Comparison of ENCODE assay signal across 11 mouse cellular contexts in genomic region chr1:184871506-184871905, GRCm38 (mm10). TPM values are rescaled to one million over a fixed set of nuclear protein-coding genes. Genes with fewer than 3 reads are reported as not detected.
DNase-seq lines count a peak whose midpoint lies in the region; ATAC-seq and TF ChIP-seq lines count a peak whose summit lies in the region.
"Had no signal": no experiment of that assay in that cellular context is flagged by ENCODE, and none has a peak within 500 bp of the region (broad histone marks: within the 10 kb centered on the region; RNA-seq: fewer than 3 reads in every experiment).

No protein-coding gene starts in this region.

- peak; percentile 63 for ATAC-seq in lung, embryonic 16.5 days (ENCODE audit: low read depth)
- ATAC-seq in liver, embryonic 12.5 days: 0 out of 2 replicates have a peak, but pooled peaks have one; percentile 24

- no peak overlapping the region for H3K9ac ChIP-seq in lung, embryonic 16.5 days (ENCODE audit: low read length)
- H3K9ac ChIP-seq in liver, embryonic 12.5 days: no peak overlapping the region
- H3K9ac ChIP-seq: heart, embryonic 13.5 days had no signal

- H3K4me3 ChIP-seq in lung, embryonic 16.5 days (ENCODE audit: low read length): no peak overlapping the region
- H3K4me3 ChIP-seq in lung, adult 2 months (replicated peaks; ENCODE audit: extremely low read depth, low read depth, low read length): no peak overlapping the region
- no peak overlapping the region for H3K4me3 ChIP-seq in liver, embryonic 12.5 days
- H3K4me3 ChIP-seq: heart, embryonic 13.5 days; megakaryocyte, embryonic 14.5 days had no signal

- H3K27me3 ChIP-seq in lung, embryonic 16.5 days (ENCODE audit: control insufficient read depth, insufficient read depth, low read depth, low read length): no peaks in the 10 kb centered on the region
- no peaks in the 10 kb centered on the region; the same call in 1 of the 2 replicates for H3K27me3 ChIP-seq in liver, embryonic 12.5 days (replicated peaks)
- H3K27me3 ChIP-seq: heart, embryonic 13.5 days had no signal

- H3K4me2 ChIP-seq in lung, embryonic 16.5 days (ENCODE audit: low read depth, low read length): no peak overlapping the region
- H3K4me2 ChIP-seq in liver, embryonic 12.5 days: no peak overlapping the region
- H3K4me2 ChIP-seq: heart, embryonic 13.5 days had no signal

- H3K4me1 ChIP-seq in lung, embryonic 16.5 days (replicated peaks; ENCODE audit: control insufficient read depth, insufficient read depth, low read length): peaks cover 19% of the 10 kb centered on the region
- H3K4me1 ChIP-seq in lung, adult 2 months (ENCODE audit: control insufficient read depth, insufficient read depth, low read length): peaks cover 18% of the 10 kb centered on the region
- H3K4me1 ChIP-seq in liver, embryonic 12.5 days: peaks cover 27% of the 10 kb centered on the region
- H3K4me1 ChIP-seq: megakaryocyte, embryonic 14.5 days had no signal

- no peak for TF ChIP-seq CTCF in lung, adult 2 months (IDR thresholded peaks at IDR 0.05; ENCODE audit: insufficient read depth, low read length)

- no peaks in the 10 kb centered on the region for H3K9me3 ChIP-seq in lung, embryonic 16.5 days (ENCODE audit: control insufficient read depth, low read length)
- H3K9me3 ChIP-seq in liver, embryonic 12.5 days (replicated peaks): no peaks in the 10 kb centered on the region
- H3K9me3 ChIP-seq: heart, embryonic 13.5 days; megakaryocyte, embryonic 14.5 days had no signal

- no peak for TF ChIP-seq POLR2A in lung, adult 2 months (IDR thresholded peaks at IDR 0.05; ENCODE audit: borderline replicate concordance, extremely low read depth, low read depth, low read length)

- DNase-seq in lung, adult 2 months: no peak
- peak; percentile 56 for DNase-seq in kidney, adult 18-20 months
- no peak for DNase-seq in frontal cortex, adult 2 months (ENCODE audit: extremely low spot score in 1 of 2, low spot score in 1 of 2)
- DNase-seq in ovary, adult 18-20 months (ENCODE audit: low spot score): no peak
- no peak for DNase-seq in layer of hippocampus, adult 9-10 months (ENCODE audit: low spot score)
- DNase-seq in cerebellum, postnatal 10 days: no peak
- DNase-seq: thymus, adult 2 months had no signal

- WGBS in lung, embryonic 16.5 days: 79% methylated on average over 1 of the region's 1 CpGs
- 69% methylated on average over 1 of the region's 1 CpGs for WGBS in lung, adult 2 months
- 71% methylated on average over 1 of the region's 1 CpGs for WGBS in liver, embryonic 12.5 days (ENCODE audit: insufficient replicate concordance)

- no peak overlapping the region for H3K27ac ChIP-seq in lung, embryonic 16.5 days (ENCODE audit: low read length)
- H3K27ac ChIP-seq in liver, embryonic 12.5 days: peak overlapping the region; percentile 74
- H3K27ac ChIP-seq: heart, embryonic 13.5 days had no signal

- no peaks in the 10 kb centered on the region for H3K36me3 ChIP-seq in lung, embryonic 16.5 days (ENCODE audit: control insufficient read depth, insufficient read depth, low read length)
- H3K36me3 ChIP-seq in liver, embryonic 12.5 days: no peaks in the 10 kb centered on the region
- H3K36me3 ChIP-seq: heart, embryonic 13.5 days had no signal

RNA-seq across cellular contexts. Expression of gene C130074G19Rik, which starts 11.5 kb away (rescaled TPM):
- 2.6 and 3.0 TPM in 2 replicates for polyA plus RNA-seq in lung, embryonic 16.5 days (2015; fragmentation: Nextera tagmentation; extraction: Ambion mirVana)
- 23.9 and 31.7 TPM in 2 replicates for polyA plus RNA-seq in lung, adult 2 months (2012; rRNA removed)
- 1.2 and 1.3 TPM in 2 replicates for polyA plus RNA-seq in liver, embryonic 12.5 days (2016; fragmentation: Nextera tagmentation; extraction: Ambion mirVana)
- 34.0 and 34.3 TPM in 2 replicates for polyA plus RNA-seq in frontal cortex, adult 2 months (2012; rRNA removed)

RNA-seq across cellular contexts. Expression of gene Marc2, which starts 25.3 kb away (rescaled TPM):
- polyA plus RNA-seq in lung, embryonic 16.5 days (2015; fragmentation: Nextera tagmentation; extraction: Ambion mirVana): 154 and 166 TPM in 2 replicates
- 73.3 and 79.9 TPM in 2 replicates for polyA plus RNA-seq in lung, adult 2 months (2012; rRNA removed)
- 171 and 178 TPM in 2 replicates for polyA plus RNA-seq in liver, embryonic 12.5 days (2016; fragmentation: Nextera tagmentation; extraction: Ambion mirVana)
- polyA plus RNA-seq in frontal cortex, adult 2 months (2012; rRNA removed): 85.6 and 95.2 TPM in 2 replicates
